Mouse (Mus musculus): Measurements from ENCODE around the gene Ocel1.

DNA sequence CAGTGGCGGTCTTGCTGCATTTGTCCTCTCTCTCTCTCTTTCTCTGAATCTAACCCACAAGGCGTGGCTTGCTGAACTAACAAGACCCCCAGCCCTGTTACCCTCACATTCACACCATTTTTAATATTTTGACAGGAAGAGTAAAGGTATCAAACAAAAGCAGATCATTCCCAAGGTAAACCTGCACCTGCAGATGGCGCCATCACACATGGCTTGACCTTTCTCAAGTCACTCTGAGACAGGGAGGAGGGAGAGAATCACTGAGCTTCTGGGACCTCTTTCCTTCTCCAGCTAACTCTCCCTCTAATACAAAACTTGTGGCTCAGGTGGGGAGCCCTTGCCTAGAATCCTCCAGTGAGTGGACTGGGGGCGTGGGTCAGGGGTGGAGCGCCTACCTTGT lies 30.5 kb upstream of the Ocel1 start:
- TF ChIP-seq CTCF (IDR thresholded peaks at IDR 0.05; ENCODE audit: control insufficient read depth, insufficient read depth, insufficient replicate concordance, low read depth, low read length): no peak
- TF ChIP-seq POLR2A (IDR thresholded peaks at IDR 0.05; ENCODE audit: control insufficient read depth, low read depth, low read length): no peak

Data from testis, adult 2 months (tissue).